Mouse (Mus musculus) forebrain, embryonic 14.5 days (tissue): ENCODE data around the gene Zfp282. TPM values are rescaled to one million over a fixed set of nuclear protein-coding genes. Genes with fewer than 3 reads are reported as not detected.
"Not testable (repeated sequence)": the region's sequence is repeated elsewhere in the genome, so short reads cannot be mapped to it uniquely, and the experiment has no call there.

Experiments
- ATAC-seq: fragments of 200-750 bp; cut with Nextera tagmentation; 2 replicates; pipeline ENCODE4 v1.8.0; 2017; ENCODE audit warnings: mild to moderate bottlenecking, moderate library complexity
- DNase-seq: peaks from one replicate; pipeline ENCODE4 v3.0.0-alpha.2; 2015; ENCODE audit warnings: low spot score
- H3K27ac ChIP-seq: fragments of 300-500 bp; sonication (generic); 2 replicates; pipeline ENCODE4 v1.5.1; 2014; ENCODE audit warnings: low read depth, mild to moderate bottlenecking, control low read depth, low read length, moderate library complexity
- H3K27me3 ChIP-seq: fragments of 300-500 bp; sonication (generic); replicated peaks from 2 replicates; pipeline ENCODE4 v1.6.1; 2014; ENCODE audit warnings: low read length, control low read depth, mixed read lengths; ENCODE audit not compliant: control insufficient read depth, insufficient read depth
- H3K36me3 ChIP-seq: fragments of 300-500 bp; sonication (generic); 2 replicates; pipeline ENCODE4 v1.6.1; 2014; ENCODE audit warnings: low read length, control low read depth; ENCODE audit not compliant: control insufficient read depth, insufficient read depth
- H3K4me1 ChIP-seq: fragments of 300-500 bp; sonication (generic); 2 replicates; pipeline ENCODE4 v1.6.1; 2014; ENCODE audit warnings: antibody characterized with exemption, low read length, control low read depth; ENCODE audit not compliant: control insufficient read depth, insufficient read depth
- H3K4me2 ChIP-seq: fragments of 300-500 bp; sonication (generic); 2 replicates; pipeline ENCODE4 v1.6.1; 2014; ENCODE audit warnings: mild to moderate bottlenecking, control low read depth, low read length
- H3K4me3 ChIP-seq: fragments of 300-500 bp; sonication (generic); 2 replicates; pipeline ENCODE4 v1.5.1; 2014; ENCODE audit warnings: low read depth, low read length, control low read depth
- H3K9ac ChIP-seq: fragments of 300-500 bp; sonication (generic); 2 replicates; pipeline ENCODE4 v1.6.1; 2014; ENCODE audit warnings: mild to moderate bottlenecking, low read length, control low read depth, moderate library complexity
- H3K9me3 ChIP-seq: fragments of 300-500 bp; sonication (generic); replicated peaks from 2 replicates; pipeline ENCODE4 v1.6.1; 2016; ENCODE audit warnings: low read length, control low read depth, mixed read lengths; ENCODE audit not compliant: control insufficient read depth
- WGBS: fragments of 180-500 bp; shearing (Covaris S2); extraction: QIAGEN DNeasy Blood & Tissue Kit; methylation state at CpG from one replicate; pipeline ENCODE4 v1.1.7; 2014; 5-methylcytosine and 5-hydroxymethylcytosine counted together
- polyA plus RNA-seq: library from polyadenylated mRNA; unstranded; fragments of >200 nt; fragmentation: Nextera tagmentation; extraction: Ambion mirVana; gene quantifications from 2 replicates; pipeline ENCODE4 v1.2.1, GENCODE M21; 2014

The Zfp282 gene
- polyA plus RNA-seq, 1 experiment from 2014 or later = 12.5 TPM

DNA sequence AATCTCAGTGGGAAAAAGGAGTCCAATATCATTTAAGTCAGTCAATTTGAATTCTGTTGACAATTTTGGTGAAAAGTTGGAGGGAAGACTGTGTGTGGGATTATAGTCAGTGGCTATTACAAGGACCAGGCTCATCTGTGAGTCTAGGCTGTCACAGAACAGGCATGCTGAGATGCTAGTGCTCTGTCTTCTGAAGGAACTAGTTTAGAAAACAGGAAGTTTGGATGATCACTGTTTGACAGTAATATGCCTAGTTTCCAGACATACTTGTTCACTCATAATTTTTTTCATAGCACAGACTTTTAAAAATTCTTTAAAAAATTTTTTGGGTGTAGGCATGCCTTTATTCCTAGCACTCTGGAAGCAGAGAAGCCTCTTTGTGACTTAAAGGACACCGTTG lies 35.9 kb upstream of the Zfp282 start:
- no peak for ATAC-seq
- Histone ChIP-seq H3K36me3 (peaks cover 18% of the 10 kb centered on the region; the same call in 1 of the 2 replicates), H3K9ac (no peak overlapping the region), H3K4me1 (0 out of 2 replicates have a peak, but pooled peaks cover 2% of the 10 kb centered on the region), H3K27ac (no peak overlapping the region), H3K27me3 (no peaks in the 10 kb centered on the region), H3K4me3 (no peak overlapping the region), H3K4me2 (no peak overlapping the region), H3K9me3 (no peaks in the 10 kb centered on the region)
- DNase-seq = no peak
- 92% methylated on average over 1 of the region's 1 CpGs for WGBS

DNA sequence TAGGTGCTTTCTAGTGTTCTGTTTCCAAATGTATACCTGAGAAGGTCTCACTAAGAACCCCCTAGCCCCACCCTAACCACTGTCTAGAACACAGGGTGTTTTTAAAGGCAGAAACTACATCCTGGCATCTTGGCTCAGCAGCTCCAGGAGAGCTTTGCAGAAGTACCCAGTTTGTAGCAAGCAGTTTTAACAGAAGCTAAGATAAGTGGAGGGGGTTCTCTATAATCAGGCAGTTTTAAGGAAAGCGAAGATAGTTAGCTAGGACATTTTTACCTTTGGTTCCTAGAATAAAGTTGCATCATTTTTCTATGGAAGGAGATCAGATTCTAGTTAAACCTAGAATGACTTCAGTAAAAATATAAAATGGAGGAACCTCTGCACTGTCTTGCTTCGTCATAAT lies 35.2 kb upstream of the Zfp282 start:
- Histone ChIP-seq H3K27me3 (no peaks in the 10 kb centered on the region), H3K4me1 (no peaks in the 10 kb centered on the region), H3K4me2 (no peak overlapping the region), H3K4me3 (no peak overlapping the region), H3K27ac (no peak overlapping the region), H3K9ac (no peak overlapping the region), H3K9me3 (no peaks in the 10 kb centered on the region), H3K36me3 (peaks cover 22% of the 10 kb centered on the region; the same call in 1 of the 2 replicates)
- ATAC-seq (no peak), DNase-seq (no peak)
- WGBS = 95% methylated on average over 2 of the region's 2 CpGs

DNA sequence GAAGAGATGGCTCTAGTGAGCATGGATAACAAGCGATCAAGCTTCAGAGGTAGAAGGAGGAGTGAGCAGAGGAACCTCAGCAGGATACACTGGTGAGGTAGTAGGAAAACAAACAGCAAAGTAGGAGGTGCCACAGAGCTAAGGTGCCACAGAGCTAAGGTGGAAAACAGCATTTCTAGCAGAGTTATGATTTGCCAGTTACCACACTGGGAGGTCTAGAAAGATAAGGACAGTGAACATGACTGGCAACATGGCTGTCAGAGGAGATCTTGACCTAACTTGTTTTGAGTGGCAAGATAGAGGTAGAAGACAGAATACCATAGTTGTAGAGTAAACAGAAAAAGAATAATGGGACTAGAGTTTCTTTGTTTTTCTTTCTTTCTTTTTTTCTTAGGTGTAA lies 34.7 kb upstream of the Zfp282 start:
- Histone ChIP-seq H3K9ac (no peak overlapping the region), H3K9me3 (no peaks in the 10 kb centered on the region), H3K4me1 (no peaks in the 10 kb centered on the region), H3K27me3 (no peaks in the 10 kb centered on the region), H3K27ac (no peak overlapping the region), H3K4me2 (no peak overlapping the region), H3K4me3 (no peak overlapping the region), H3K36me3 (peaks cover 23% of the 10 kb centered on the region; the same call in 1 of the 2 replicates)
- DNase-seq (no peak), ATAC-seq (no peak)
- 92% methylated on average over 1 of the region's 1 CpGs for WGBS

DNA sequence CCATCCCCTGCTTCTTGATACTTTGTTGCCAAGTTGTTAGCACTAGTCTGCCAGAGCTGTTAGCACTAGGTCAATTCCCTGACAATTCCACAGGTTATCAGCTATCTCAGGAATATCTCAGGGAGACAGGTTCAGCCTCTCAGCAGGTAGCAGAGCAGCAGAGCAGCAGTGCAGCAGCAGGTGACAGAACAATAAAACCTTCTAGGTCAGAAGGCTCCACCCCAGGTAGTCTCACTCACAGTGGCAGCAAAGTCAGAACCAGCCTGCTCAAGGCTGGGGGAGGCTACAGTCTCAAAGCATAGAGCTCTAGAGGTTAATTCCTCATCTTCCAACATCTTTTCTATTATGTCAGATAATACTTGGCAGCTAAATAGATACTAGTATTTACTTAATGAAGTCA lies 31.2 kb upstream of the Zfp282 start:
- DNase-seq = no peak
- no peak overlapping the region for H3K4me3 ChIP-seq

DNA sequence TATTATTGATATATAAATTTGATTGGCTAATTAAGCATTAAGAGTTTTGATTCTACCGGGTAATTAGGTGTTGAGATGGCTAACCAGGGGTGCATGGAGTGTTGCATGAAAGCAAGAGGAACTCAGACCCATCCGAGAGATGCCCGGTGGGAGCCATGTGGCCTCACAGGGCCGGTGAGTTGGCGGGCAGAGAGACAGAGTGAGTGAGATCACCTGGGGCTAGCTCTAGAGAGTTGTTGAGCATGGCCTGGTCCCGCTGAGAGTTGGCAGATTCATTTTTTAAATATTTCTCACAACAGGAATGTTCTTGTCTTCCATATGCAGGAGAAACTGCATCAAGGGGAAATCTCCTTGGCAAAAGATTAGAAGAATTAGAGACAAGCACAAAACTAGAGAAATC lies 19.8 kb upstream of the Zfp282 start:
- no peak overlapping the region for H3K4me3 ChIP-seq
- H3K27me3 ChIP-seq = no peaks in the 10 kb centered on the region
- WGBS = 91% methylated on average over 6 of the region's 6 CpGs
- no peak for ATAC-seq
- H3K36me3 ChIP-seq = peaks cover 35% of the 10 kb centered on the region
- no peak overlapping the region for H3K4me2 ChIP-seq
- H3K9ac ChIP-seq = no peak overlapping the region
- no peaks in the 10 kb centered on the region for H3K9me3 ChIP-seq
- no peaks in the 10 kb centered on the region for H3K4me1 ChIP-seq
- no peak for DNase-seq
- H3K27ac ChIP-seq = no peak overlapping the region

More for the DNA sequence above, 31.2 kb upstream of the Zfp282 start:
- Histone ChIP-seq H3K27ac (no peak overlapping the region), H3K27me3 (no peaks in the 10 kb centered on the region), H3K4me1 (no peaks in the 10 kb centered on the region), H3K9ac (no peak overlapping the region), H3K9me3 (no peaks in the 10 kb centered on the region), H3K36me3 (peaks cover 19% of the 10 kb centered on the region; the same call in 1 of the 2 replicates), H3K4me2 (no peak overlapping the region)
- no peak for ATAC-seq

DNA sequence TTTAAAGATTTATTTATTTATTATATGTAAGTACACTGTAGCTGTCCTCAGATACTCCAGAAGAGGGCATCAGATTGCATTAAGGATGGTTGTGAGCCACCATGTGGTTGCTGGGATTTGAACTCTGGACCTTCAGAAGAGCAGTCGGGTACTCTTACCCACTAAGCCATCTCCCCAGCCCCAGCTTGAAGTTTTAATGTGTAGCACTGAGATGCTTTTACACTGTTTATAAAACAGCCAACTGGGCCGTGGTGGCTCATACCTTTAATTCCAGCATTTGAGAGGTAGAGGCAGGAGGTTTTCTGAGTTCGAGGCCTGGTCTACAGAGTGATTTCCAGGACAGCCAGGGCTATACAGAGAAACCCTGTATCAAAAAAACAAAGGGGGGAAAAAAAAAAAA lies 19.3 kb upstream of the Zfp282 start:
- H3K27me3 ChIP-seq, ATAC-seq, H3K27ac ChIP-seq, H3K4me3 ChIP-seq, H3K4me1 ChIP-seq, H3K9ac ChIP-seq, DNase-seq, H3K9me3 ChIP-seq, H3K4me2 ChIP-seq: not testable (repeated sequence)
- H3K36me3 ChIP-seq = peaks cover 38% of the 10 kb centered on the region
- WGBS = 95% methylated on average over 3 of the region's 3 CpGs

DNA sequence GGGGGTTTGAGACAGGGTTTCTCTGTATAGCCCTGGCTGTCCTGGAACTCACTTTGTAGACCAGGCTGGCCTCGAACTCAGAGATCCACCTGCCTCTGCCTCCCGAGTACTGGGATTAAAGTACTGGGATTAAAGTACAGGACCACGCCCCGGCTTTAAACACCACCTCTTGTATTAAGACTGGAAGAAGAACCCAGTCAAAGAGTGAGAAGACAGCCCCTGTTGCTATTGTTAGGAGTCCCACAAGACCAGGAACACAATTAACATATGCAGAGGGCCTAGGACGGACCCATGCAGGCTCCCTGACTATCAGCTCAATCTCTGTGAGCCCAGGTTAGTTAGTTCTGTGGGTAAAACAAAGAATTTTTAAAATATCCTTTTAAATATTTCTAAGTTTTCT lies 4.7 kb upstream of the Zfp282 start:
- no peaks in the 10 kb centered on the region for H3K9me3 ChIP-seq
- 85% methylated on average over 5 of the region's 5 CpGs for WGBS
- H3K27ac ChIP-seq = no peak overlapping the region
- no peak overlapping the region for H3K4me2 ChIP-seq
- no peaks in the 10 kb centered on the region for H3K27me3 ChIP-seq
- no peak overlapping the region for H3K9ac ChIP-seq
- ATAC-seq (no peak), DNase-seq (no peak)
- no peak overlapping the region for H3K4me3 ChIP-seq
- peaks cover 16% of the 10 kb centered on the region for H3K36me3 ChIP-seq
- H3K4me1 ChIP-seq = no peaks in the 10 kb centered on the region

DNA sequence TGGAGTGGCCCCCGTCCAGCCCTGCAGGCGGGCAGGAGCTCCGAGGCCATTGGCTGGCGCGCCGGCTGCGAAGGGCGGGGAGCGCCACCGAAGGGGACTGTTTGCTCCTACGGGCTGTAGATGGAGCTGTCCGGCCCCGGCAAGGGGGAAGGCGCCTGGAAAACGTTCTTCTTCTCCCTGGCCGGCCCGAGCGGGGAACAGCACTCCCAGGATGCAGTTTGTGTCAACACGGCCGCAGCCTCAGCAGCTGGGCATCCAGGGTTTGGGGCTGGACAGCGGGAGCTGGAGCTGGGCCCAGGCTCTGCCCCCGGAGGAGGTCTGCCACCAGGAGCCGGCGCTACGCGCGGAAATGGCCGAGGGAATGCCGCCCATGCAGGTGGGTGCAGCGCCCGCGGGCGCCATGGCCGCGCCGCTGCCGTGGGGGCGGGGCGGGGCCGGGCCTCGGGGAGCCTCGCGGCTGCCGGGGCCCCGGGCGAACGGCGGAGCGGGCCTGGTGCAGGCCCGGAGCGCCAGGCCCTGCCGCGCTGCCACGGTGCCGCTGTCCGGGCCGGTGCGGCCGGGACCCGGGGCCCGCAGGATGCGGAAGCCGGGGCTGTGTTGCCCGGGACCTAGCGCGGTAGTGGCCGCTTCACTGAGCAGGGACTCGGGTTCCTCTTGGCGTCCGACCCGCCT lies 593 bp downstream of the Zfp282 start:
- no peaks in the 10 kb centered on the region for H3K9me3 ChIP-seq
- H3K9ac ChIP-seq = peak overlapping the region; percentile 96
- ATAC-seq = peak; percentile 97
- peak overlapping the region; percentile 86 for H3K4me3 ChIP-seq
- peaks cover 11% of the 10 kb centered on the region for H3K4me1 ChIP-seq
- no peaks in the 10 kb centered on the region for H3K27me3 ChIP-seq
- H3K27ac ChIP-seq = peak overlapping the region; percentile 98
- DNase-seq = peak; percentile 92
- 1% methylated on average over 65 of the region's 71 CpGs for WGBS
- H3K4me2 ChIP-seq = peak overlapping the region; percentile 90
- peaks cover 31% of the 10 kb centered on the region for H3K36me3 ChIP-seq

DNA sequence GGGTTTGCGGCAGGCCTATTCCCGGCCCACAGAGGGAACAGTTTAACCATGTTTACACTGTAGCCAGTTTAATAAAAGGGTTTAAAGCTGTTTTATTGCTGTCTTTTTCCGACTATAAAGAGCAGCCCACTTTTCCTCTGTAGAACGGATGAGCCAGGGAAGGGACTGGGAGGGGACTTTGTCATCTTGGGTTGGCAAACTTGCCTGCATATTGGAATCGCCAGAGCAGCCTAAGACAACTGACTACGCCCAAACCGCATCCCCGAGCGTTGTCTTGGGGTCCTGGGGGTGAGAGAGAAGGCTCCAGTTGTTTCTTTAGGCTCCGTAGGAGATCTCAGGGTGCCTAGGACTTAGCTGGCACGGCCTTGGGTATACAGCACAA lies 1.1 kb downstream of the Zfp282 start:
- H3K27me3 ChIP-seq = no peaks in the 10 kb centered on the region
- DNase-seq = peak; percentile 41
- H3K27ac ChIP-seq = peak overlapping the region; percentile 98
- peak overlapping the region; percentile 96 for H3K9ac ChIP-seq
- ATAC-seq = no peak
- H3K9me3 ChIP-seq = no peaks in the 10 kb centered on the region
- peaks cover 36% of the 10 kb centered on the region for H3K36me3 ChIP-seq
- peaks cover 11% of the 10 kb centered on the region for H3K4me1 ChIP-seq
- peak overlapping the region; percentile 86 for H3K4me3 ChIP-seq
- H3K4me2 ChIP-seq = peak overlapping the region; percentile 90
- 1% methylated on average over 11 of the region's 11 CpGs for WGBS
